Mouse (Mus musculus) stomach, embryonic 14.5 days (tissue): ENCODE data around the gene Rnase4. TPM values are rescaled to one million over a fixed set of nuclear protein-coding genes. Genes with fewer than 3 reads are reported as not detected.

Experiments
- ATAC-seq: fragments of 200-750 bp; cut with Nextera tagmentation; 2 replicates; pipeline ENCODE4 v1.8.0; 2017; ENCODE audit warnings: low read depth, moderate TSS enrichment; ENCODE audit not compliant: insufficient number of reproducible peaks, insufficient read depth, low FRiP score
- H3K27ac ChIP-seq: fragments of 300-500 bp; sonication (generic); 2 replicates; pipeline ENCODE4 v1.5.1; 2014; ENCODE audit warnings: mild to moderate bottlenecking, low read length, moderate library complexity, mixed read lengths
- H3K27me3 ChIP-seq: fragments of 300-500 bp; sonication (generic); 2 replicates; pipeline ENCODE4 v1.6.1; 2014; ENCODE audit warnings: low read length, control low read depth, mixed read lengths; ENCODE audit not compliant: control insufficient read depth, insufficient read depth
- H3K36me3 ChIP-seq: fragments of 300-500 bp; sonication (generic); 2 replicates; pipeline ENCODE4 v1.6.1; 2014; ENCODE audit warnings: mild to moderate bottlenecking, control low read depth, low read length, moderate library complexity, mixed read lengths; ENCODE audit not compliant: control insufficient read depth, insufficient read depth
- H3K4me1 ChIP-seq: fragments of 300-500 bp; sonication (generic); 2 replicates; pipeline ENCODE4 v1.6.1; 2014; ENCODE audit warnings: low read length, control low read depth, mixed read lengths; ENCODE audit not compliant: control insufficient read depth, insufficient read depth
- H3K4me2 ChIP-seq: fragments of 300-500 bp; sonication (generic); replicated peaks from 2 replicates; pipeline ENCODE4 v1.6.1; 2014; ENCODE audit warnings: low read depth, low read length, control low read depth
- H3K4me3 ChIP-seq: fragments of 300-500 bp; sonication (generic); 2 replicates; pipeline ENCODE4 v1.5.1; 2014; ENCODE audit warnings: low read depth, low read length, control low read depth
- H3K9ac ChIP-seq: fragments of 300-500 bp; sonication (generic); replicated peaks from 2 replicates; pipeline ENCODE4 v1.6.1; 2014; ENCODE audit warnings: low read depth, mild to moderate bottlenecking, control low read depth, low read length, moderate library complexity, mixed read lengths
- H3K9me3 ChIP-seq: fragments of 300-500 bp; sonication (generic); 2 replicates; pipeline ENCODE4 v1.6.1; 2016; ENCODE audit warnings: low read depth, low read length, control low read depth; ENCODE audit not compliant: control insufficient read depth
- WGBS: fragments of 180-500 bp; shearing (Covaris S2); extraction: QIAGEN DNeasy Blood & Tissue Kit; methylation state at CpG from one replicate; pipeline ENCODE4 v1.1.7; 2014; 5-methylcytosine and 5-hydroxymethylcytosine counted together
- polyA plus RNA-seq: library from polyadenylated mRNA; unstranded; fragments of >200 nt; fragmentation: Nextera tagmentation; extraction: Ambion mirVana; gene quantifications from 2 replicates; pipeline ENCODE4 v1.2.1, GENCODE M21; 2014

Rnase4 gene
- polyA plus RNA-seq, 1 experiment from 2014 or later: 60.3 TPM

GRCm38 (mm10) chr14:51143287-51143686, 52.4 kb downstream of the Rnase4 start:
- Histone ChIP-seq H3K9ac (no peak overlapping the region), H3K4me2 (no peak overlapping the region), H3K9me3 (no peaks in the 10 kb centered on the region), H3K36me3 (no peaks in the 10 kb centered on the region), H3K27ac (no peak overlapping the region), H3K4me1 (no peaks in the 10 kb centered on the region), H3K27me3 (no peaks in the 10 kb centered on the region), H3K4me3 (no peak overlapping the region)
- ATAC-seq: no peak
- 63% methylated on average over 4 of the region's 4 CpGs for WGBS

DNA sequence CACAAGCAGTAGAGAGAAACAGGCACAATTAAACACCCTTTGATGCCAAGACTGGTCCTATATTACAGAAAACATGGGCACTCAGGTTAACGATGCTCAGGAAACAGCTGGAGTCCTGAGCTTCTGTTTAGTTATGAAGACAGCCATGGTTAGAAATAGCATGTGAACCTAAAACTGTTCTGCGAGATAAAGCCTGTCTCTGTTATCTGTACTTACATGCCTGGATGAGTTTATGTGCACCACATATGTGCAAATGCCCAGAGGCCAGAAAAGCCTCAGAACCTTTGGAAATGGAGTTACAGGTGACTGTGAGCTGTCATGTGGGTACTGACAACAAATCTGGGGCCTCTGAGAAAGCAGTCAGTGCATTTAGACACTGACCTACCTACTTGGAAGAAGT, 53.1 kb downstream of the Rnase4 start:
- Histone ChIP-seq H3K9me3 (no peaks in the 10 kb centered on the region), H3K4me3 (no peak overlapping the region), H3K36me3 (no peaks in the 10 kb centered on the region), H3K27me3 (no peaks in the 10 kb centered on the region), H3K4me1 (no peaks in the 10 kb centered on the region), H3K27ac (no peak overlapping the region), H3K4me2 (no peak overlapping the region), H3K9ac (no peak overlapping the region)
- WGBS: 88% methylated on average over 2 of the region's 2 CpGs
- ATAC-seq: no peak

DNA sequence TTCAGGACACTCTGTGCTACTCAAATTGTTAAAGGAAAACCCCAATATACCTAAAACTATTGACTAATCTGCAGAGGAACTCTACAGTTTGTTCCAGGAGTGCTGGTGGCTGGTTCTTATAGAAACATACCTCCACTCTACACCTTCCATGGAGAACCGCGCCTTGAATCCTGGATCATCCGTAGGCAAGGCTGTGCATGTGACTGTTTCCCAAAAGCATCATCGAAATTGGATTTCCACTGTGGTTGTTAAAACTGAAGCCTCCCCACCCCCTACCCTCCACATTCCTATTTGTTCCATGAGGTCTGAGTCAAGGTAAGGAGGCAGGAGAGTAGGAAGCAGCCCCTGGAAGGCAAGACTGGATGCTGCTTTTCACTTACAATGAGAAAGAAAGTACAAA, 53.6 kb downstream of the Rnase4 start:
- Histone ChIP-seq H3K9ac (no peak overlapping the region), H3K4me2 (no peak overlapping the region), H3K27me3 (no peaks in the 10 kb centered on the region), H3K4me3 (no peak overlapping the region), H3K4me1 (no peaks in the 10 kb centered on the region), H3K27ac (no peak overlapping the region), H3K36me3 (no peaks in the 10 kb centered on the region), H3K9me3 (no peaks in the 10 kb centered on the region)
- 92% methylated on average over 4 of the region's 4 CpGs for WGBS
- no peak for ATAC-seq

- no peak overlapping the region for H3K9ac ChIP-seq
- no peak for ATAC-seq
- 58% methylated on average over 6 of the region's 6 CpGs for WGBS
- H3K36me3 ChIP-seq: no peaks in the 10 kb centered on the region
- H3K9me3 ChIP-seq: no peaks in the 10 kb centered on the region
- H3K4me3 ChIP-seq: no peak overlapping the region
- no peaks in the 10 kb centered on the region for H3K4me1 ChIP-seq
- H3K27me3 ChIP-seq: no peaks in the 10 kb centered on the region
- H3K27ac ChIP-seq: no peak overlapping the region
- H3K4me2 ChIP-seq: no peak overlapping the region
Observed at GRCm38 (mm10) chr14:51145521-51145920, 54.6 kb downstream of the Rnase4 start.

DNA sequence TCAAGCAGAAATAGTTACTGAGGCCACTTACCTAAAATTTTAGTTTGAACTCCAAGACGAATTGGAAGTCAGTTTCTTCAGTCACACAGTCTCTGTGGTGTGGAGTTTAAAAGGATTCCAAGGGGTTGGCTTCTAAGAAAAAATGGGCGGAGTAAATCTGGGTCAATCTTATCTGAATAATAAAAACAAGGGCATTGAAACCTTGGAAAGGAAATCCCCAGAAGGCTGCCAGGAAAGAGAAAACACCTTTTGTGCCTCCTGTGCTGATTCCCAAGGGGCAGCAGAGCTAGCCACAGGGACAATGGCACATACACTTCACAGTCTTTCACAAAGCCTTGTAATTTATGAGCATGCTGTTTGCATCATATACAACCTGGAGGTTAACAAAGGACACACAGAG, 55.8 kb downstream of the Rnase4 start, which contains the start of gene Rnase1:
Rnase1 (minus strand) TSS at position 101 of the 400 bp plus-strand sequence.
- WGBS: 68% methylated on average over 2 of the region's 2 CpGs

DNA sequence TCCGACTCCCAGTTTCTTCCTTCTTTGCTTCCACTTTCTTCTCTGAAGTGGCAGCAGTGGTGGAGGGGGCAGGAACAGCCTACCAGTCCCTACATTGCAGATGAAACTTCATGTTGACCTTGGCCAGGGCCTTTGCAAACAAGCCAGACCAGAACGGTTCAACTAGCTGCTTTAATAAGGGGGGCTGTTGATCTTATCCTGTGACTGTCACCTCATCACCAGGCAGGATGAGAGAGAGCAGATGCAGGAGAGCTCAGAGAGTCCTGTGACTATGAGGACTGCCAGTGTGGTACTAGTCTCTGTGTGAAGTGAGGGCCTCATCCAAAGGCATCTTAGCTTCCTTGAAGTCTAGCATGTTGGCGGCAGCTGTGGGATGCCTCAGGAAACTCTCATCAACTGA, 57.1 kb downstream of the Rnase4 start:
- Histone ChIP-seq H3K27me3 (no peaks in the 10 kb centered on the region), H3K4me2 (no peak overlapping the region), H3K9ac (no peak overlapping the region), H3K4me3 (no peak overlapping the region), H3K27ac (no peak overlapping the region), H3K9me3 (no peaks in the 10 kb centered on the region), H3K36me3 (no peaks in the 10 kb centered on the region), H3K4me1 (no peaks in the 10 kb centered on the region)
- 54% methylated on average over 3 of the region's 3 CpGs for WGBS
- ATAC-seq: no peak

More for the DNA sequence above, 55.8 kb downstream of the Rnase4 start, which contains the start of gene Rnase1:
- no peak for ATAC-seq
- H3K36me3 ChIP-seq: no peaks in the 10 kb centered on the region
- no peak within 1 kb of the TSS for H3K4me2 ChIP-seq
- no peak within 1 kb of the TSS for H3K4me3 ChIP-seq
- no peak within 1 kb of the TSS for H3K9ac ChIP-seq
- H3K4me1 ChIP-seq: no peaks in the 10 kb centered on the region
- H3K9me3 ChIP-seq: no peaks in the 10 kb centered on the region
- no peak within 1 kb of the TSS for H3K27ac ChIP-seq
- no peaks in the 10 kb centered on the region for H3K27me3 ChIP-seq

DNA sequence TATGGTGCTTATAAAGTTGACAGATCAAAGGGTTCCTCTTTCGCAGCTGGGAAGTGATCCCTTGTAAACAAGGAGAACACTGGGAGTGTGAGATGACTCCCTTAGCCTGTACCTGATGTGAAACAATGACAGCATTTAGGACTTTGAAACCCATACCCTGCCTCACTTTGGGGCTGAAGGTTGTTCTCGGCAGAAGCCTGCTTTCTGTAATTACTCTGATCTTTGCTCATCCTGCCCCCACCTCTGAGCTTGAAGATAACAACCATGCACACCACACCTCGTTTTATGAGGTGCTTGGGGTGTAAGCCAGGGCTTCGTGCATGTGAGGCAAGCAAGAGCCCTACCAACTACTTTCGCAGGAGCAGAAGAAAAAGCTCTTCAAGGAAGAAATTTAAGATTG, 58.3 kb downstream of the Rnase4 start:
- H3K4me1 ChIP-seq: no peaks in the 10 kb centered on the region
- no peak overlapping the region for H3K9ac ChIP-seq
- no peaks in the 10 kb centered on the region for H3K27me3 ChIP-seq
- no peak for ATAC-seq
- H3K36me3 ChIP-seq: no peaks in the 10 kb centered on the region
- H3K9me3 ChIP-seq: no peaks in the 10 kb centered on the region
- 45% methylated on average over 5 of the region's 5 CpGs for WGBS
- H3K27ac ChIP-seq: no peak overlapping the region
- no peak overlapping the region for H3K4me3 ChIP-seq
- H3K4me2 ChIP-seq: no peak overlapping the region

- Histone ChIP-seq H3K4me2 (no peak overlapping the region), H3K27me3 (no peaks in the 10 kb centered on the region), H3K36me3 (no peaks in the 10 kb centered on the region), H3K9me3 (no peaks in the 10 kb centered on the region), H3K4me3 (no peak overlapping the region), H3K4me1 (no peaks in the 10 kb centered on the region), H3K9ac (no peak overlapping the region), H3K27ac (no peak overlapping the region)
- ATAC-seq: no peak
- 82% methylated on average over 3 of the region's 3 CpGs for WGBS
Observed at GRCm38 (mm10) chr14:51150206-51150831, 59.4 kb downstream of the Rnase4 start.

DNA sequence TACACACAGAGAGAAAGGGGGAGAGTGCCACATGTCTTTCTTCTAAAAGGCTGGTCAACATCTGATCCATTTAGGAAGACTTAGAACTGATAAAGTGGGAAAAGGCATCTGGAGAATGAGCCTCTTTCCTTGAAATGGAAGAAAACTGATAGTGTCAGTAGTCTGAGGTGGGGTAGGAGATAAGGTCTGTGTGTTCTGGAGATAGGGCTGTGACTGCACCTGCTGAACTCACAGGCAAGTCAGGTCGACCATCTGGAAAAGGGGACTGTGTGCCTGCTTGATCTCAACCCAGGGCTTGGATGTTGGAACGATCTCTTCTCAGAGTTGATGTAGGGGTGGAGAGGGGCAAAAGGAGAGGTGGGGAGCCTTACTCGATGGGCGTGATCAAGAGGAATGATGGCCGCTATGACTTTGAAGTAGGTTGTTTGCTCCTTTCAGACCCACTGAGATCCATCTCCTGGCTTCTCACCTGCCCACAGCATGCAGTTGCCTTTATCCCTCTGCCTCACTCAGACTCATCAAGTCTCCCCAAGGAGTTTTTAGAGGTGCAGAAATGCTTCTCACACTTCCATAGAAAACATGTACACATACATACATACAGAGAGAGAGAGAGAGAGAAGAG, 61.5 kb downstream of the Rnase4 start:
- no peaks in the 10 kb centered on the region for H3K27me3 ChIP-seq
- no peak overlapping the region for H3K4me3 ChIP-seq
- H3K4me1 ChIP-seq: no peaks in the 10 kb centered on the region
- no peak for ATAC-seq
- H3K27ac ChIP-seq: no peak overlapping the region
- H3K36me3 ChIP-seq: no peaks in the 10 kb centered on the region
- no peaks in the 10 kb centered on the region for H3K9me3 ChIP-seq
- 34% methylated on average over 5 of the region's 5 CpGs for WGBS
- no peak overlapping the region for H3K9ac ChIP-seq
- H3K4me2 ChIP-seq: no peak overlapping the region
